Mouse (Mus musculus) heart, embryonic 15.5 days (tissue): ENCODE results near the gene Ccnd3. TPM values are rescaled to one million over a fixed set of nuclear protein-coding genes. Genes with fewer than 3 reads are reported as not detected.

Experiments
- ATAC-seq: fragments of 200-750 bp; cut with Nextera tagmentation; replicated peaks from 2 replicates; pipeline ENCODE4 v1.8.0; 2017; ENCODE audit warnings: low read depth, moderate TSS enrichment; ENCODE audit not compliant: insufficient number of reproducible peaks, insufficient read depth, low FRiP score
- H3K27ac ChIP-seq: fragments of 300-500 bp; sonication (generic); 2 replicates; pipeline ENCODE4 v1.5.1; 2015; ENCODE audit warnings: mild to moderate bottlenecking, inconsistent platforms
- H3K27me3 ChIP-seq: fragments of 300-500 bp; sonication (generic); 2 replicates; pipeline ENCODE4 v1.6.1; 2015; ENCODE audit warnings: inconsistent platforms
- H3K36me3 ChIP-seq: fragments of 300-500 bp; sonication (generic); 2 replicates; pipeline ENCODE4 v1.6.1; 2015; ENCODE audit warnings: mild to moderate bottlenecking, inconsistent platforms
- H3K4me1 ChIP-seq: fragments of 300-500 bp; sonication (generic); replicated peaks from 2 replicates; pipeline ENCODE4 v1.6.1; 2015; ENCODE audit warnings: inconsistent platforms
- H3K4me2 ChIP-seq: fragments of 300-500 bp; sonication (generic); 2 replicates; pipeline ENCODE4 v1.6.1; 2015; ENCODE audit warnings: inconsistent platforms, mild to moderate bottlenecking, moderate library complexity
- H3K4me3 ChIP-seq: fragments of 300-500 bp; sonication (generic); 2 replicates; pipeline ENCODE4 v1.5.1; 2015; ENCODE audit warnings: mild to moderate bottlenecking, inconsistent platforms
- H3K9ac ChIP-seq: fragments of 300-500 bp; sonication (generic); 2 replicates; pipeline ENCODE4 v1.6.1; 2015; ENCODE audit warnings: mild to moderate bottlenecking, inconsistent platforms
- H3K9me3 ChIP-seq: fragments of 300-500 bp; sonication (generic); replicated peaks from 2 replicates; pipeline ENCODE4 v1.6.1; 2016; ENCODE audit warnings: inconsistent platforms
- WGBS: fragments of 180-500 bp; shearing (Covaris S2); methylation state at CpG from one replicate; pipeline ENCODE4 v1.1.7; 2015; ENCODE audit warnings: mixed read lengths; 5-methylcytosine and 5-hydroxymethylcytosine counted together
- polyA plus RNA-seq: library from polyadenylated mRNA; unstranded; fragments of >200 nt; fragmentation: Nextera tagmentation; extraction: Ambion mirVana; gene quantifications from 2 replicates; pipeline ENCODE4 v1.2.1, GENCODE M21; 2015

Ccnd3 gene
- polyA plus RNA-seq, 1 experiment from 2014 or later = 369 TPM

DNA sequence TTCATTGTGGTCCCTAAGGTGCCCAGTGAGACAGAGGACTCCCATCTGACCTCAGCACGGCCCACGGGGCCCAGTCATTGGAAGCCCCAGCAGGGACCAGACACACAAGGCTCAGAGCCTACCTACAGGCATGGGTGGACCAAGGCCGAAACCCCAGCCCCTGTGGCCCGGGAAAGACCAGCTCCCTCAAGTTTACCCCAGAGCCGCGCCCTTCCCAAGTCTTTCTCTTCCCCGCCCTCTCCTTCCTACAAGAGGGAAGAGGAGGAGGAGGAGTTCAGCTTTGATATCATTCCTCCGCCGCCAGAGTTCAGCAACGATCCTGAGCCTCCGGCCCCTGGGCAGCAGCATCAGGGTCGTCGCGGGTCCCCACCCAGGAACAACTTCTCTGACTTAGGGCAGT lies 36.8 kb upstream of the Ccnd3 start:
- Histone ChIP-seq H3K4me3 (peak overlapping the region; percentile 44), H3K27me3 (peaks cover 34% of the 10 kb centered on the region)
- WGBS = 26% methylated on average over 14 of the region's 14 CpGs

GRCm38 (mm10) chr17:47468466-47468865 lies 36.4 kb upstream of the Ccnd3 start:
- H3K4me2 ChIP-seq = peak overlapping the region; percentile 58
- H3K9ac ChIP-seq = peak overlapping the region; percentile 38
- peak overlapping the region; percentile 44 for H3K4me3 ChIP-seq
- ATAC-seq = no peak
- WGBS = 20% methylated on average over 34 of the region's 34 CpGs
- H3K27me3 ChIP-seq = peaks cover 34% of the 10 kb centered on the region
- peaks cover 26% of the 10 kb centered on the region for H3K4me1 ChIP-seq
- H3K36me3 ChIP-seq = no peaks in the 10 kb centered on the region
- H3K9me3 ChIP-seq = no peaks in the 10 kb centered on the region
- H3K27ac ChIP-seq = no peak overlapping the region

More for the DNA sequence above, 36.8 kb upstream of the Ccnd3 start:
- Histone ChIP-seq H3K4me2 (peak overlapping the region; percentile 58), H3K27ac (no peak overlapping the region), H3K4me1 (peaks cover 25% of the 10 kb centered on the region), H3K36me3 (no peaks in the 10 kb centered on the region), H3K9ac (peak overlapping the region; percentile 38), H3K9me3 (no peaks in the 10 kb centered on the region)
- ATAC-seq = no peak

DNA sequence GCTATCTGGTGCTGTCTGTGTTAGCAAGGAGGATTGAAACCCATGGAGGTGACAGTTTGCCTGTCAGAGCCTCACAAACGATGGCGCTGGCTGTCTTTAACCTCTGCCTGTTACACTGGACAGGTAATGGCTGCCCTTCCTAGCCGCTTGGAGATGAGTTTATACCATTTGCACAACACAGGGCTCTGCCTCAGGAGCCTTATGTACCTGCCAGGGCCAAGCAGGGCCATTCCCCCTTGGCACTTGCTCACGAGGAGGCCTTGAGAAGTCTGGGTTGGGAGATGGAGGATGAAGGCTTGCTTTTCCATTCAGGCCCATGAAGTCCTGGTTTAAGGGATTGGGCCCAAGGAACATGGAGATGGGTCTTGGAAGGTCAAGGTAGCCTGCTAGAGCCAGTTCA lies 35.2 kb upstream of the Ccnd3 start:
- Histone ChIP-seq H3K4me3 (no peak overlapping the region), H3K4me2 (no peak overlapping the region), H3K27ac (no peak overlapping the region), H3K27me3 (peaks cover 28% of the 10 kb centered on the region), H3K9me3 (no peaks in the 10 kb centered on the region), H3K4me1 (peaks cover 26% of the 10 kb centered on the region), H3K9ac (no peak overlapping the region), H3K36me3 (no peaks in the 10 kb centered on the region)
- WGBS = 85% methylated on average over 4 of the region's 4 CpGs
- ATAC-seq = no peak

- no peak overlapping the region for H3K27ac ChIP-seq
- 90% methylated on average over 4 of the region's 4 CpGs for WGBS
- H3K4me3 ChIP-seq = no peak overlapping the region
- H3K4me2 ChIP-seq = no peak overlapping the region
- H3K4me1 ChIP-seq = peaks cover 26% of the 10 kb centered on the region
- H3K9me3 ChIP-seq = no peaks in the 10 kb centered on the region
- H3K36me3 ChIP-seq = no peaks in the 10 kb centered on the region
- H3K9ac ChIP-seq = no peak overlapping the region
- H3K27me3 ChIP-seq = peaks cover 28% of the 10 kb centered on the region
- no peak for ATAC-seq
Measured at GRCm38 (mm10) chr17:47470121-47470520, 34.7 kb upstream of the Ccnd3 start.

DNA sequence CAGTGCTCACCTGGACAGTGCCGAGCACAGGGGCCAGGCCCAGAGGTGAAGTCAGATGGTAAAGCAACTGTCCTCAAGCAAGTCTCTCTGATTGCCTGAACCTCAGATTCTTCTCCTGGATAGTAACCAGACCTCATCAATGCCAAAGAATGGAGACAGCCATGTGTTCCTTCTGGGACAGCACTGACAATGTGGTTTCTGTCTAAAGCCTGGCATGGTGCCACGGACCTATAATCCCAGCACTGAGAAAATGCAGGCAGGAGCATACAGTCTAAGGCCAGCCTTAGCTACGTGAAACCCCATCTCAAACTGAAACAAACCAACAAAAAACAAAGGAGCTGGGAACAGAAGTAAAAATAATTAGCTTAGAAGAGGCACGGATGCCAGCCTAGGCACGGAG lies 34.2 kb upstream of the Ccnd3 start:
- H3K4me1 ChIP-seq = peaks cover 26% of the 10 kb centered on the region
- WGBS = 62% methylated on average over 5 of the region's 5 CpGs

GRCm38 (mm10) chr17:47472435-47473350 lies 32.2 kb upstream of the Ccnd3 start:
- Histone ChIP-seq H3K27me3 (peaks cover 8% of the 10 kb centered on the region; the same call in 1 of the 2 replicates), H3K4me1 (peaks cover 26% of the 10 kb centered on the region), H3K4me2 (no peak overlapping the region), H3K36me3 (no peaks in the 10 kb centered on the region), H3K27ac (no peak overlapping the region; the same call in 1 of the 2 replicates), H3K9ac (no peak overlapping the region), H3K4me3 (no peak overlapping the region), H3K9me3 (no peaks in the 10 kb centered on the region)
- WGBS = 26% methylated on average over 15 of the region's 15 CpGs
- 0 out of 2 replicates have a peak, but pooled peaks have one; percentile 8 for ATAC-seq

More for the DNA sequence above, 34.2 kb upstream of the Ccnd3 start:
- Histone ChIP-seq H3K9me3 (no peaks in the 10 kb centered on the region), H3K36me3 (no peaks in the 10 kb centered on the region), H3K4me3 (no peak overlapping the region), H3K27ac (no peak overlapping the region), H3K4me2 (no peak overlapping the region), H3K9ac (no peak overlapping the region), H3K27me3 (peaks cover 26% of the 10 kb centered on the region)
- no peak for ATAC-seq

GRCm38 (mm10) chr17:47473434-47473974 lies 31.3 kb upstream of the Ccnd3 start:
- WGBS = 18% methylated on average over 8 of the region's 8 CpGs
- 0 out of 2 replicates have a peak, but pooled peaks cover 1% of the 10 kb centered on the region for H3K27me3 ChIP-seq

DNA sequence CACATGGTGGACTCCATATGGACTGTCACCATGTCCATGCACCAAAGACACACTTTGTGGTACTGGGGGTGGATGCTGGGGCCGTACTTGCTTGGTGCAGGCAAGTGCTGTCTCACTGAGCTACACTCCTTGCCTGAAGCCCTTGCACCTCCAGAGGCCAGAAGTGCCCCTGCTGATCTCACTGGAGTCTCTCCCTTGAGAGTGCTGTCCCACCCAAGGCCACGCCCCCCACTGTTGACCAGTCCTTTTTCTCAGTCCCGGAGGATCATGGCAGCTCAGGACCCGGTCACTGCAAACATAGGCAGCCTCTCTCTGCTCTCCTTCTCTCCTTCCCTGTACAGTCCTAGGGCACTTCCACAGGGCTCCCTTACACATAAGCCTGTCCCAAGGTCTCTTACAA lies 30.6 kb upstream of the Ccnd3 start:
- Histone ChIP-seq H3K4me3 (no peak overlapping the region), H3K36me3 (no peaks in the 10 kb centered on the region), H3K9ac (no peak overlapping the region), H3K4me2 (no peak overlapping the region), H3K9me3 (no peaks in the 10 kb centered on the region), H3K27ac (no peak overlapping the region), H3K4me1 (peaks cover 21% of the 10 kb centered on the region), H3K27me3 (no peaks in the 10 kb centered on the region)
- no peak for ATAC-seq
- 75% methylated on average over 4 of the region's 4 CpGs for WGBS

More at GRCm38 (mm10) chr17:47473434-47473974, 31.3 kb upstream of the Ccnd3 start:
- peaks cover 23% of the 10 kb centered on the region for H3K4me1 ChIP-seq
- H3K9ac ChIP-seq = no peak overlapping the region
- no peak overlapping the region for H3K27ac ChIP-seq
- no peak for ATAC-seq
- H3K4me3 ChIP-seq = no peak overlapping the region
- H3K4me2 ChIP-seq = no peak overlapping the region
- H3K36me3 ChIP-seq = no peaks in the 10 kb centered on the region
- no peaks in the 10 kb centered on the region for H3K9me3 ChIP-seq

DNA sequence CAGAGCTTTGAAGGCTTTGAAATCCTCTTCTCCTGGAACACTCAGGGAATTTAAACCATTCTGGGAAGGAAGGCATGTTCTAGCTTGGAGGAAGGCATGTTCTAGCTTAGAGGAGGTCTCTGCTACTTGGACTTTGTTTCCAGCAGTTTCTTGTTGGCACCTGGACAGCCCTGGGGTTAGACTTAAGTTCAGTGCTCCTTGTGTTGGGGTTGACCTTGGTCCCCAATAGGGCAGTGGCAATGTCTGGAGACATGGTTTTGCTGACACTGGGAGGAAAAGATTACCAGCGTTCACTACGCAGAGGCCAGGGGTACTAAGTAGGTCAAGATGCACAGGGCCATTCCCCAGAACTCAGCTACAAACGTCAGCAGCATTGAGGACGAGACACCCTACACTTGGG lies 29.7 kb upstream of the Ccnd3 start:
- no peaks in the 10 kb centered on the region for H3K36me3 ChIP-seq
- H3K4me1 ChIP-seq = peaks cover 25% of the 10 kb centered on the region
- H3K27me3 ChIP-seq = no peaks in the 10 kb centered on the region
- H3K9me3 ChIP-seq = no peaks in the 10 kb centered on the region
- H3K27ac ChIP-seq = no peak overlapping the region
- no peak for ATAC-seq
- H3K4me3 ChIP-seq = no peak overlapping the region
- H3K4me2 ChIP-seq = no peak overlapping the region
- WGBS = 85% methylated on average over 4 of the region's 4 CpGs
- no peak overlapping the region for H3K9ac ChIP-seq

- Histone ChIP-seq H3K4me2 (no peak overlapping the region), H3K9me3 (no peaks in the 10 kb centered on the region), H3K4me1 (peaks cover 23% of the 10 kb centered on the region), H3K36me3 (no peaks in the 10 kb centered on the region), H3K9ac (no peak overlapping the region), H3K27me3 (no peaks in the 10 kb centered on the region), H3K27ac (no peak overlapping the region), H3K4me3 (no peak overlapping the region)
- 66% methylated on average over 3 of the region's 3 CpGs for WGBS
- no peak for ATAC-seq
Measured at GRCm38 (mm10) chr17:47475714-47476113, 29.1 kb upstream of the Ccnd3 start.

DNA sequence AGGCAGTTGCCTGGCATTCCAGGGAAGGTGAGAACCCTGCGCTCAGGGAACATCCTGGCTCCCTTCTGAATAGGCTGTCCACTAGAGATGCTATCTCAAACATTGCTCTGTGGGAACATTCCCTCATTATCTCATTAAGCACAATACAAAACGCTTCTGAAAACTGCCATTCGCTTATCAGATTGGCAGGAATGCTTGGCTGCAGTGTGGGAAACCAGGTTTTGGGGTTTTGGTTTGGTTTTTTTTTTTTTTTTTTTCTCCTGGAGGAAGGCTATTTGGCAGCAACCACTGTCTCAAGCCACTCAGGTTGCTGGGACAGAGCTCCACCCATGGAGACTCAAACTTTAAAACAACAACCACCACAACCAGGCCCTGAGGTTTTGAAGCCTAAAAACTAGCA lies 25.0 kb upstream of the Ccnd3 start:
- no peak overlapping the region for H3K27ac ChIP-seq
- 20% methylated on average over 3 of the region's 3 CpGs for WGBS
- no peaks in the 10 kb centered on the region for H3K27me3 ChIP-seq
- no peak for ATAC-seq
- no peak overlapping the region for H3K9ac ChIP-seq
- H3K4me1 ChIP-seq = peaks cover 18% of the 10 kb centered on the region
- H3K36me3 ChIP-seq = no peaks in the 10 kb centered on the region
- no peak overlapping the region for H3K4me3 ChIP-seq
- no peaks in the 10 kb centered on the region for H3K9me3 ChIP-seq
- no peak overlapping the region for H3K4me2 ChIP-seq
